Mouse (Mus musculus) MEL (cell line): Measurements from ENCODE around the gene Ccdc174. TPM values are rescaled to one million over a fixed set of nuclear protein-coding genes. Genes with fewer than 3 reads are reported as not detected.

ENCODE experiments used
- DNase-seq: peaks from one replicate; pipeline ENCODE4 v3.0.0; 2011; ENCODE audit warnings: low read depth, low spot score
- H3K27ac ChIP-seq: 2 replicates; pipeline ENCODE4 v1.5.1; 2012; ENCODE audit warnings: low read depth, mild to moderate bottlenecking, control low read depth, low read length, moderate library complexity; ENCODE audit not compliant: control insufficient read depth
- H3K27me3 ChIP-seq, 2 experiments: fragments of 150-350 bp in 1 of 2; sonication (generic) in 1 of 2; 2 replicates each; pipeline ENCODE4 v1.6.1; 2012; ENCODE audit warnings: low read length in 2 of 2, mild to moderate bottlenecking in 2 of 2, improper control_type of control experiment in 1 of 2, moderate library complexity in 1 of 2; ENCODE audit not compliant: insufficient read depth in 2 of 2, control insufficient read depth in 1 of 2
- H3K36me3 ChIP-seq, 2 experiments: 2 replicates each; pipeline ENCODE4 v1.6.1; 2012 to 2014; ENCODE audit warnings: low read length in 2 of 2, improper control_type of control experiment in 1 of 2, inconsistent platforms in 1 of 2, mild to moderate bottlenecking in 1 of 2; ENCODE audit not compliant: insufficient read depth in 2 of 2, control insufficient read depth in 1 of 2
- H3K4me1 ChIP-seq, 2 experiments: fragments of 150-350 bp in 1 of 2; sonication (generic) in 1 of 2; 2 replicates each; pipeline ENCODE4 v1.6.1; 2012; ENCODE audit warnings: low read length in 2 of 2, improper control_type of control experiment in 1 of 2, mild to moderate bottlenecking in 1 of 2; ENCODE audit not compliant: insufficient read depth in 2 of 2, control insufficient read depth in 1 of 2
- H3K4me3 ChIP-seq, 2 experiments: fragments of 150-350 bp in 1 of 2; sonication (generic) in 1 of 2; 2 replicates each; pipeline ENCODE4 v1.5.1; 2012; ENCODE audit warnings: low read depth in 2 of 2, low read length in 2 of 2, mild to moderate bottlenecking in 2 of 2, moderate library complexity in 2 of 2, control low read depth in 1 of 2, improper control_type of control experiment in 1 of 2; ENCODE audit not compliant: control insufficient read depth in 1 of 2, insufficient read depth in 1 of 2
- H3K79me2 ChIP-seq: 2 replicates; pipeline ENCODE4 v1.6.1; 2012; ENCODE audit warnings: mild to moderate bottlenecking, low read length, moderate library complexity; ENCODE audit not compliant: control insufficient read depth, poor library complexity, insufficient read depth
- H3K9ac ChIP-seq: 2 replicates; pipeline ENCODE4 v1.6.1; 2012; ENCODE audit warnings: low read depth, mild to moderate bottlenecking, control low read depth, low read length, moderate library complexity; ENCODE audit not compliant: control insufficient read depth, poor library complexity, severe bottlenecking
- H3K9me3 ChIP-seq: fragments of 150-350 bp; sonication (generic); replicated peaks from 2 replicates; pipeline ENCODE4 v1.6.1; 2012; ENCODE audit warnings: mild to moderate bottlenecking, low read length, improper control_type of control experiment, moderate library complexity; ENCODE audit not compliant: insufficient read depth
- BHLHE40 ChIP-seq: IDR thresholded peaks from 2 replicates; pipeline ENCODE4 v1.6.1; 2012; ENCODE audit warnings: low read depth, mild to moderate bottlenecking, inconsistent platforms, low read length, improper control_type of control experiment, borderline replicate concordance
- CHD1 ChIP-seq: IDR thresholded peaks from 2 replicates; pipeline ENCODE4 v1.6.1; 2012; ENCODE audit warnings: low read depth, mild to moderate bottlenecking, inconsistent platforms, low read length, improper control_type of control experiment
- CHD2 ChIP-seq: IDR thresholded peaks from 2 replicates; pipeline ENCODE4 v1.6.1; 2011; ENCODE audit warnings: low read length, improper control_type of control experiment
- E2F4 ChIP-seq: IDR thresholded peaks from 2 replicates; pipeline ENCODE4 v1.6.1; 2011; ENCODE audit warnings: low read depth, low read length, improper control_type of control experiment, borderline replicate concordance
- EP300 ChIP-seq, 2 experiments: IDR thresholded peaks; 2 replicates each; pipeline ENCODE4 v1.6.1; 2011; ENCODE audit warnings: improper control_type of control experiment in 2 of 2, low read length in 2 of 2, low read depth in 1 of 2, mild to moderate bottlenecking in 1 of 2
- ETS1 ChIP-seq: IDR thresholded peaks from 2 replicates; pipeline ENCODE4 v1.6.1; 2012; ENCODE audit warnings: low read depth, mild to moderate bottlenecking, inconsistent platforms, low read length, improper control_type of control experiment, moderate library complexity
- GATA1 ChIP-seq: IDR thresholded peaks from 2 replicates; pipeline ENCODE4 v1.6.1; 2011; ENCODE audit warnings: low read depth, low read length, improper control_type of control experiment
- HCFC1 ChIP-seq: IDR thresholded peaks from 2 replicates; pipeline ENCODE4 v1.6.1; 2012; ENCODE audit warnings: low read depth, mild to moderate bottlenecking, inconsistent platforms, low read length, improper control_type of control experiment, moderate library complexity
- JUND ChIP-seq: IDR thresholded peaks from 2 replicates; pipeline ENCODE4 v1.6.1; 2011; ENCODE audit warnings: low read depth, mild to moderate bottlenecking, improper control_type of control experiment, low read length
- KAT2A ChIP-seq: conservative IDR thresholded peaks from 2 replicates; pipeline ENCODE4 v1.6.1; 2012; ENCODE audit warnings: low read depth, low read length, improper control_type of control experiment, inconsistent platforms
- MAFK ChIP-seq: IDR thresholded peaks from 2 replicates; pipeline ENCODE4 v1.6.1; 2011; ENCODE audit warnings: low read depth, mild to moderate bottlenecking, low read length, improper control_type of control experiment, borderline replicate concordance
- MAX ChIP-seq: IDR thresholded peaks from 2 replicates; pipeline ENCODE4 v1.6.1; 2011; ENCODE audit warnings: low read length, improper control_type of control experiment
- MAZ ChIP-seq: IDR thresholded peaks from 2 replicates; pipeline ENCODE4 v1.6.1; 2012; ENCODE audit warnings: low read depth, mild to moderate bottlenecking, inconsistent platforms, low read length, improper control_type of control experiment
- MEF2A ChIP-seq: IDR thresholded peaks from 2 replicates; pipeline ENCODE4 v1.6.1; 2014; ENCODE audit warnings: low read depth, mild to moderate bottlenecking, inconsistent platforms, low read length, improper control_type of control experiment; ENCODE audit not compliant: poor library complexity, insufficient replicate concordance, severe bottlenecking; ENCODE audit errors: extremely low read depth
- MXI1 ChIP-seq: IDR thresholded peaks from 2 replicates; pipeline ENCODE4 v1.6.1; 2011; ENCODE audit warnings: mild to moderate bottlenecking, low read depth, low read length, improper control_type of control experiment
- MYC ChIP-seq: IDR thresholded peaks from 2 replicates; pipeline ENCODE4 v1.6.1; 2011; ENCODE audit warnings: low read depth, mild to moderate bottlenecking, low read length, improper control_type of control experiment, moderate library complexity
- NELFE ChIP-seq: IDR thresholded peaks from 2 replicates; pipeline ENCODE4 v1.6.1; 2011; ENCODE audit warnings: low read depth, low read length, improper control_type of control experiment
- NRF1 ChIP-seq: IDR thresholded peaks from 2 replicates; pipeline ENCODE4 v1.6.1; 2014; ENCODE audit warnings: low read depth, mild to moderate bottlenecking, inconsistent platforms, low read length, improper control_type of control experiment, moderate library complexity; ENCODE audit not compliant: poor library complexity, insufficient read depth, severe bottlenecking
- POLR2A ChIP-seq, 2 experiments: IDR thresholded peaks; 2 replicates each; pipeline ENCODE4 v1.6.1; 2011 to 2012; ENCODE audit warnings: low read length in 2 of 2, mild to moderate bottlenecking in 2 of 2, control low read depth in 1 of 2, improper control_type of control experiment in 1 of 2, low read depth in 1 of 2, moderate library complexity in 1 of 2; ENCODE audit not compliant: control insufficient read depth in 1 of 2, insufficient read depth in 1 of 2, poor library complexity in 1 of 2
- POLR2AphosphoS2 ChIP-seq: IDR thresholded peaks from 2 replicates; pipeline ENCODE4 v1.6.1; 2011; ENCODE audit warnings: low read length, improper control_type of control experiment
- POLR2AphosphoS5 ChIP-seq: IDR thresholded peaks from 2 replicates; pipeline ENCODE4 v1.6.1; 2012; ENCODE audit warnings: low read depth, borderline replicate concordance, mild to moderate bottlenecking, inconsistent platforms, low read length, moderate library complexity, mixed read lengths
- RAD21 ChIP-seq: IDR thresholded peaks from 2 replicates; pipeline ENCODE4 v1.6.1; 2011; ENCODE audit warnings: mild to moderate bottlenecking, low read depth, low read length, improper control_type of control experiment
- RCOR1 ChIP-seq: IDR thresholded peaks from 2 replicates; pipeline ENCODE4 v1.6.1; 2012; ENCODE audit warnings: low read depth, mild to moderate bottlenecking, inconsistent platforms, low read length, improper control_type of control experiment
- SIN3A ChIP-seq: IDR thresholded peaks from 2 replicates; pipeline ENCODE4 v1.6.1; 2012; ENCODE audit warnings: low read length, improper control_type of control experiment, inconsistent platforms
- SMC3 ChIP-seq: IDR thresholded peaks from 2 replicates; pipeline ENCODE4 v1.6.1; 2011; ENCODE audit warnings: low read depth, low read length, improper control_type of control experiment
- TBP ChIP-seq: IDR thresholded peaks from 2 replicates; pipeline ENCODE4 v1.8.0; 2011; ENCODE audit warnings: low read depth, low read length, improper control_type of control experiment
- TCF12 ChIP-seq: IDR thresholded peaks from 2 replicates; pipeline ENCODE4 v1.6.1; 2014; ENCODE audit warnings: low read depth, mild to moderate bottlenecking, inconsistent platforms, low read length, improper control_type of control experiment, moderate library complexity
- UBTF ChIP-seq: IDR thresholded peaks from 2 replicates; pipeline ENCODE4 v1.6.1; 2012; ENCODE audit warnings: low read depth, mild to moderate bottlenecking, inconsistent platforms, low read length, improper control_type of control experiment, moderate library complexity, borderline replicate concordance; ENCODE audit not compliant: insufficient read depth
- USF1 ChIP-seq: IDR thresholded peaks from 2 replicates; pipeline ENCODE4 v1.6.1; 2014; ENCODE audit warnings: low read depth, mild to moderate bottlenecking, inconsistent platforms, low read length, improper control_type of control experiment, moderate library complexity
- USF2 ChIP-seq, 2 experiments: IDR thresholded peaks; 2 replicates each; pipeline ENCODE4 v1.6.1; 2011 to 2012; ENCODE audit warnings: improper control_type of control experiment in 2 of 2, low read length in 2 of 2, borderline replicate concordance in 1 of 2, inconsistent platforms in 1 of 2, low read depth in 1 of 2, mild to moderate bottlenecking in 1 of 2; ENCODE audit not compliant: insufficient read depth in 1 of 2
- ZC3H11A ChIP-seq: IDR thresholded peaks from 2 replicates; pipeline ENCODE4 v1.6.1; 2012; ENCODE audit warnings: low read depth, mild to moderate bottlenecking, inconsistent platforms, low read length, improper control_type of control experiment
- ZKSCAN1 ChIP-seq: IDR thresholded peaks from 2 replicates; pipeline ENCODE4 v1.6.1; 2012; ENCODE audit warnings: low read depth, mild to moderate bottlenecking, inconsistent platforms, low read length, improper control_type of control experiment, moderate library complexity
- ZMIZ1 ChIP-seq: IDR thresholded peaks from 2 replicates; pipeline ENCODE4 v1.6.1; 2012; ENCODE audit warnings: low read depth, mild to moderate bottlenecking, inconsistent platforms, low read length, improper control_type of control experiment, moderate library complexity
- ZNF384 ChIP-seq: IDR thresholded peaks from 2 replicates; pipeline ENCODE4 v1.6.1; 2012; ENCODE audit warnings: low read depth, mild to moderate bottlenecking, inconsistent platforms, low read length, improper control_type of control experiment
- polyA plus RNA-seq, 2 experiments: library from polyadenylated mRNA; stranded (reverse) in 1 of 2; unstranded in 1 of 2; fragments of >175 nt in 1 of 2; fragments of >200 nt in 1 of 2; gene quantifications; 2 replicates each; pipeline versions ENCODE4 v1.2.1 to v1.2.4; 2012; ENCODE audit warnings: low replicate concordance in 2 of 2, low read depth in 1 of 2; ENCODE audit not compliant: insufficient read length in 2 of 2, insufficient read depth in 1 of 2, missing spikeins in 1 of 2
- total RNA-seq: library from RNA; depleted of rRNA; stranded (reverse); fragments of 300-350 nt; gene quantifications from 2 replicates; pipeline ENCODE4 v1.2.3, GENCODE M21; 2012; rRNA removed

Ccdc174 gene
- total RNA-seq (14.5 and 15.6 TPM in 2 replicates), polyA plus RNA-seq (10 to 100 TPM in 1 of 2 experiments, not detected in 1; 20.2 TPM)

DNA sequence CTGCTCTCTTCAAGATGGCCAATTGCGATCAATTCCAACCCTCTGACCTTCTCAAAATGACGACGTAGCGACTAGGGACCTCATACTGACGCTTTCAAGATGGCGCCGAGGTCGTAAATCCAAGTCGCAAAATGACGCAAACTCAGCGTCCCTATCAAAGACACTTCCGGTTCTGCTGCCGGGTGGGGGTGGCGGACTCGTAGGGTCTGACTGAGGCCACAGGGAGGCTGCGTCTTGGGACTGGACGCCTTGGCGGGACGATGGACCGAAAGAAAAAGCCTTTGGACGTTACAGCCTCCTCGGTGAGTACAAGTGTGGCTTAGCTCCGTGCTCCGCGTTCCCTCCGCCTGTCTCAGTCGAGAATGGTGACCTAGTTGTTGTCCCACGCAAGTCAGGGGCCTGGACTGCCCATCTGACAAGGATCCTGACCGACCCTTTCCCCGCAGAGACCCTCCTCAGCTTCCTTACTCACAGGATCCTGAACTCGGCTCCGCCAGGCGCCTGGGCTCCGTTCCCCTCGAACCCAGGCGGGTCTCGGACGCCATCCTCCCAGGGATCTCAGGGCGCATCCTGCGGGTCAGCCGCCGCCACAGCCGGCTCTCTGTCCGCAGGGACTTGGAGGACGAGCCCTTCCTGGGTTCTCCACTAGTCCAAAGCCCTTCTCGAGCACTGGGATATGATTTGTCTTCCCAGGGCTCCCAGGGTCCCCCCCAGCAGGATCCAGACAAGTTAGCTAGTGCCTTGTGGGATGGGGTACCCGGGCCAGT is at the start of gene Ccdc174:
Gene Ccdc174 (plus strand): TSS at position 169 of the 767 bp plus-strand sequence.
- Histone ChIP-seq H3K27ac (peak within 1 kb of the TSS; percentile 59), H3K9ac (peak within 1 kb of the TSS; percentile 67)
- peak; percentile 62; the same call in 1 of the 2 replicates for TF ChIP-seq NRF1
- no peak for TF ChIP-seq POLR2AphosphoS5
- peak; percentile 55; the same call in 1 of the 2 replicates for TF ChIP-seq ETS1
- no peak; the same call in 1 of the 2 replicates for TF ChIP-seq E2F4
- TF ChIP-seq TCF12 = peak; percentile 78
- TF ChIP-seq KAT2A = peak; percentile 98
- peak; percentile 65; the same call in 1 of the 2 replicates for TF ChIP-seq ZMIZ1
- peak; percentile 96 for TF ChIP-seq SIN3A
- no peak for TF ChIP-seq BHLHE40
- no peak for TF ChIP-seq RAD21
- TF ChIP-seq POLR2A (IDR thresholded peaks at IDR 0.05; ENCODE audit: control insufficient read depth in 1 of 2, insufficient read depth in 1 of 2, low read depth in 1 of 2, low read length in 2 of 2, poor library complexity in 1 of 2) = peak; percentile 77 to 94
- TF ChIP-seq USF2 (IDR thresholded peaks at IDR 0.05; ENCODE audit: borderline replicate concordance in 1 of 2, insufficient read depth in 1 of 2, low read depth in 1 of 2, low read length in 2 of 2) = no peak
- no peak for TF ChIP-seq JUND
- TF ChIP-seq ZNF384 = no peak
- TF ChIP-seq HCFC1 = peak; percentile 99
- TF ChIP-seq MXI1 = peak; percentile 78
- no peak for TF ChIP-seq UBTF
- TF ChIP-seq TBP = peak; percentile 92
- peak; percentile 76; the same call in 1 of the 2 replicates for TF ChIP-seq RCOR1
- TF ChIP-seq EP300 (IDR thresholded peaks at IDR 0.05; ENCODE audit: low read depth in 1 of 2, low read length in 2 of 2) = peak in 1 of 2 experiments; percentile 48; a peak in 1 of 4 replicates
- TF ChIP-seq MAZ = 0 out of 2 replicates have a peak, but pooled peaks have one; percentile 69
- peak; percentile 38; the same call in 1 of the 2 replicates for TF ChIP-seq GATA1
- 0 out of 2 replicates have a peak, but pooled peaks have one; percentile 69 for TF ChIP-seq MYC
- no peak for TF ChIP-seq MAFK
- TF ChIP-seq MEF2A = no peak
- no peak for TF ChIP-seq CHD1
- TF ChIP-seq SMC3 = no peak
- TF ChIP-seq USF1 = no peak
- TF ChIP-seq NELFE = peak; percentile 91
- peak; percentile 89; the same call in 1 of the 2 replicates for TF ChIP-seq POLR2AphosphoS2
- TF ChIP-seq ZKSCAN1 = no peak
- no peak for TF ChIP-seq MAX
- TF ChIP-seq CHD2 = peak; percentile 68
- TF ChIP-seq ZC3H11A = no peak

More for the DNA sequence above, at the start of gene Ccdc174:
- Histone ChIP-seq H3K27me3 (no peaks in the 10 kb centered on the region; a peak in 2 of 4 replicates), H3K4me3 (peak within 1 kb of the TSS; percentile 71 to 78), H3K79me2 (peaks cover 15% of the 10 kb centered on the region), H3K9me3 (no peaks in the 10 kb centered on the region), H3K4me1 (peaks cover 4% of the 10 kb centered on the region in 2 experiments; a peak in 3 of 4 replicates), H3K36me3 (peaks cover 6 to 11% of the 10 kb centered on the region in 2 experiments)
- peak; percentile 98 for DNase-seq
